Mouse (Mus musculus) ovary, postnatal 10 days (tissue): ENCODE results near the gene Coa7.

ENCODE experiments used
- DNase-seq: peaks from one replicate; pipeline ENCODE4 v3.0.0; 2022; ENCODE audit warnings: low spot score

Gene Coa7

DNA sequence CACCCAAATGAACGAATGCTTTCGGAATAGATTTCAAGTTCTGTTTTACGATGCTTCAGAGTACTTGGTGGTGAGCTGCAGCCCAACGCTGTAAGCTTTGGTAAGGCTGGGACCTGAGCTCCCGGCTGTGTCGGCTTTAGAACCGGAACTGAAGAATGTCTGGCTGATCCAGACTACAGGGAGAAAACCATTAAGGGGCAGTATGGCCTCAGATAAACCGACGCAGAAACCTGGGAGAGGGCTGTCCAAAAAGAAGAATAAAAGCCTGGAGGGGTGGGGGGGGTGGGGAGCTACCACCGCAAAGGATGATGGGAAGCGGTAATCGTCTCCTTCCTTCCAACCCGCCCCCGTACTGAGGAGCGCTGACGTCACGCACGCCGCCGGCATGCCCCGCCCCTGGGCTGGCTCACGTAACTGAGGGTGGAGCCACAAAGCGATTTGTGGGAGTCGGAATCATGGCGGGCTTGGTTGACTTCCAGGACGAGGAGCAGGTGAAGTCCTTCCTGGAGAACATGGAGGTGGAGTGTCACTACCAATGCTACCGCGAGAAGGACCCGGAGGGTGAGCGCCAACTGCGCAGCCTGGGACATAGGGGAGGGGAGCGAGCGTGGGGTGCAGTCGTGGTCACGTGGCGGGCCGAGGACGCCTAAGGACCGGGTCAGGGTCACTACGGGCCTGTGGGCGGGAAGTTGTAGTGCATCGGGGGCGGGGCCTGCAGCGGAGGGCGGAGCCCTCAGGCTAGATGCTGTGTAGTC, at the start of gene Coa7:
TSS of gene Coa7 (plus strand) at position 411 of the 755 bp plus-strand sequence.
- DNase-seq = peak; percentile 95

- peak; percentile 3 for DNase-seq
Measured at GRCm38 (mm10) chr4:108300266-108300665, 27.7 kb upstream of the Coa7 start.

DNA sequence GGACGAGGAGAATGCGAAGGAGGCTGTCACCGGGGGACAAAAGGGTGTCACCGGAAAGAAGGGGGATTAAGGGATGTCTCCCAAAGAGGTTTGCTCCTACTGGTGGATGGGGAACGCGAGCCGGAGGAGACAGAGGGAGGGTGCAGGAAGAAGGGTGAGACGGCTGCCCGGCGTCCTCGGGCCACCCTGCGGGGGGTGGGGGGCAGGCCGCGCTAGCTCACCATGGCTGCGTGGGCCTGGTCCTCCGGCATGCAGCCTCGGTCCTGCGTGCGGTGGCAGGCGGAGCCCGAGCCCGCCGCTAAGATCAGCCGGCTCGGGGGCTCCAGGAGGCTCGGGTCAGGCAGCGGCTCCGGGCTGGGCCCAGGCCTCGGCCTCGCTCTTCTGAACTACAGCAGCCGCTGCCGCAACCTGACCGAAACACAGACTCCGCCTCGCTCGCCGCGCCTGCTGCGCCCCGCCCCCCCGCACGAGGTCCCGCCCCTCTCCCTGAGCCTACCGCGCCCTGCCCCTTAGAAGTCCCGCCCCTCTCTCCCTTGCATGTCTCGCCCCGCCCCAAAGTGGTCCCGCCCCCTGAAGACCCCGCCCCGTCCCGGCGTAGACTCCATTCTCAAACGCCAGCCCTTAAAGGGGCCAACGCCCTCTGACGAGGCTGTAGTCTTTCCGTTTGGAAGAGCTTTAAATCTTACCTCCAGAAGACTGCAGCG, 27.1 kb upstream of the Coa7 start, which contains the start of gene Zyg11b:
TSS of gene Zyg11b (minus strand) at position 427 of the 704 bp plus-strand sequence.
- peak; percentile 63 for DNase-seq

DNA sequence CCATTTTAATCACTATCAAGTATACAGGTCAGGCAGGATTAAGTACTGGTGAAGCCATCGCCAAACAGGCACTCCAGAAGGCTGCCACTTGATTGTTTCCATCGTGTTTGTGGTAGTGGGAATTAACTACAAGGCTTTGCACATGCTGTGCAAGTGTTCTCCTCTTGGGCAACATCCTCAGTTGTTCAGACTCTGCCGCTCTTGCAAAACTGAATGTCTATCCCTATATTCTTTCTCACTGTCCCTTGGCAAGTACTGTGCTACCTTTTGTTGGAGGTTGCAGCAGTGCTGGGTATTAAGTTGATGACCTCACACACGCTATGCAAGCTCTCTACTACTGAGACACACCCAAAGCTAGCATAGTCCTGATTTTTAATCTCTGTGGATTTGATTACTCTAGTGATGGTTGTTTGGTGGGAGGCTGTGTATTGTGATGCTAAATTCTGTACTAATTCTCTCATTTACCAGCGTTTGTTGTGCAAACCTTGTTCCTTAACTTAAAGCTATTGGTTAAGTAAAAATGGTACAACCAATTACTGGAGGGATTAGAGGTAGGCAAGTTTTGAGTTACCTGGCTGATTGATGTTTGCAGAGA, 25.5 kb upstream of the Coa7 start:
- DNase-seq = no peak

GRCm38 (mm10) chr4:108310706-108311105, 17.2 kb upstream of the Coa7 start:
- no peak for DNase-seq

DNA sequence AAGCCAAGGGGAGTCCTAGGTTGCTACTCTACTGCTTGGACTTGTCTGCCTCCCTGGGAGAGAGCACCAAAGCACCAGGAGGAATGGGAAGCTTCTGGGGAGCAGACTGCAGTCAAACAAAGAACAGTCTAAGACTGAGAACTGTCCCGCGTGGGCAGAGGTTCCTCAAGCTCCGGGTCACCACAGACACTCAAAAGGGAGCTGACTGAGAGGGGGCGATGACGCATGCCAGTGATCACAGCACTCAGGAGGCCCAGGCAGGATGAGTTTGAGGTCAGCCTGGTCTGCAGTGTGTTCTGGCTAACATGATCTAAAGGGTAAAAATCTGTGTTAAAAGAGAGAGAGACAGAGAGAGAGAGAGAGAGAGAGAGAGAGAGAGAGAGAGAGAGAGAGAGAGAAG, 13.9 kb upstream of the Coa7 start:
- DNase-seq = no peak

- DNase-seq = no peak
Measured at GRCm38 (mm10) chr4:108317656-108318605, 10.0 kb upstream of the Coa7 start.

- DNase-seq = no peak
Measured at GRCm38 (mm10) chr4:108318649-108319615, 9.0 kb upstream of the Coa7 start.

- DNase-seq = no peak
Measured at GRCm38 (mm10) chr4:108319747-108320146, 8.2 kb upstream of the Coa7 start.

DNA sequence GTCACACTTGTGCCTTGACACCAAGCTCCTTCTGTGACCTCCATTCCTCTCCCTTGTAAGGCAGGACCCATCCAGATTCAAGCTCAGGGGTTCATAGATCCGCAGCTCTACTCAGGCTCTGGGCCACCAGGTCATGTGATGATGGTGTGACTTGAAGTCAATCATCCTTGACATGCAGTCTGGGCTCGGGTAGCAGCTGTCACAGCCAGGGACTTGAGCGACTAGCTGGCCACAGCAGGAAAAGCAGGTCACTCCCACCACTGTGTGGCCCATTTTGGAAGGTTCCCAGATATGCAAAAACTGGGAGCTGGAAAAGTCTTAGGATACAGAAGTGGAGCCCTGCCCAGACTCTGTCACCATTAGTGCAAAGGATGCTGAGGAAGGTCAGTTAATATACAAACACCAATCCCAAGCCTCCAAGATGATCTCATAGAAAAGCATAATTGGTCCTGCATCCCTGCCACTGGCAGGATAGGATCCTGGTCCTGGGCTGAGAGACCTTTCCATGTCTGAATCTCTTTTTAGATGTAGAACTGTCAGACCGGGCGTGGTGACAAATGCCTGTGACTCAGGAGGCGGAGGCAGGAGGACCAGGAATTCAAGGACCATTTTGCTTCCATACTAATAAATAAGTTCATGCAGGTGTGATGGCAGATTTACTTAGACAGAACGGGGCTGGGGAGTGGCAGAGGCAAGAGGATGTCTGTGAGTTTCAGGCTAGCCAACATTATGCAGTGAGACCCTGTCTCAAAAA, 7.1 kb upstream of the Coa7 start:
- DNase-seq = no peak

DNA sequence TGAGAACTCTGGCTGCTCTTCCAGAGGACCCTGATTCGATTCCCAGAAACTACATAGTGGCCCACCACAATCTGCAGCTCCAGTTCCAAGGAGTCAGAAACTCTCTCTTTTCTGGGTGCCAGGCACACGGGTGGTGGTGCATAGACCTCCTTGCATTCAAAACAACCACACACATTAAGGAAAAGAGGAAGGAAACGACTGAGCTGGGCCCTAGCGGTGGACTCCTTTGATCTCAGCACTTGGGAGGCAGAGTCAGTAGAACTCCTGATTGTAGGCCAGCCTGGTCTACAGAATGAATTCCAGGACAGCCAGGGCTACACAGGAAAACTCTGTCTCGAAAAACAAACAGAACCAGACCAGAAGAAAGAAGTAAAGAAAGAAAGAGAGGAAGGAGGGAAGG, 4.4 kb upstream of the Coa7 start:
- no peak for DNase-seq

GRCm38 (mm10) chr4:108327071-108327579, 815 bp upstream of the Coa7 start:
- no peak for DNase-seq

DNA sequence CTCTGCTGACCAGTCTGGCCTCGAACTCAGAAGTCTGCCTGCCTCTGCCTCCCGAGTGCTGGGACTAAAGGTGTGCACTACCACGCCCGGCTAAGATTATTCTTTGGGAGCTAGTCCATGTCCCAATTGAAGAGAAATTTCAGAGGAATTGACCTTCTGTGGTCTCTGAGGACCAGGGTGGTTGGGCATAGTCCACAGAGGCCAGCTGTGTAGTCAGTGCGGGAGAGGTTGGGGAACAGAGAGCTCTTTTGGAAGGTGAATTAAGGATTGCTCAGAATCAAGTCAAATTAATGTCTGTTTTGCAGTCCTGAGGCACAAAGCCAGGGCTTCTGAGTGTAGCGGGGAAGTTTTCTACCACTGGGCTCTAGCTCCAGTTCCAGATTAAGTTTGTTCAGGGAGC, 1.9 kb downstream of the Coa7 start:
- DNase-seq = no peak

GRCm38 (mm10) chr4:108332041-108332440, 4.1 kb downstream of the Coa7 start:
- no peak for DNase-seq

- no peak for DNase-seq
Measured at GRCm38 (mm10) chr4:108335413-108335812, 7.5 kb downstream of the Coa7 start.

DNA sequence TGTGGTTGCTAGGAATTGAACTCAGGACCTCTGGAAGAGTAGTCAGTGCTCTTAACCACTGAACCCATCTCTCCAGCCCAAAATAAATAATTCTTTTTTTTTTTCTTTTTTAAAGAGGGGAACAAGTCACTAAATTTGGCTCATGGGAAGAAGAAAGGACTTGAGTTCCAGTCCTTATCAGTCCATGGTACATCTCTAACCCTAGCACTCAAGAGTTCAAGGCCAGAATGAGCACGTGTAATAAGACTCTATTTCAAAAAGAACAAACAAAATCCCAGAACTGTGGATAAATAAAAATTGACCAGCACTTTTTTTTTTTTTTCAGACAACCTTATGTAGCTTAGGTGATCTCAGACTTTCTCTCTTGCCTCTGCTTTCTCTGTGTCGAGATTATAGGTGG, 8.8 kb downstream of the Coa7 start:
- DNase-seq = no peak

- no peak for DNase-seq
Measured at GRCm38 (mm10) chr4:108337817-108338216, 9.9 kb downstream of the Coa7 start.

DNA sequence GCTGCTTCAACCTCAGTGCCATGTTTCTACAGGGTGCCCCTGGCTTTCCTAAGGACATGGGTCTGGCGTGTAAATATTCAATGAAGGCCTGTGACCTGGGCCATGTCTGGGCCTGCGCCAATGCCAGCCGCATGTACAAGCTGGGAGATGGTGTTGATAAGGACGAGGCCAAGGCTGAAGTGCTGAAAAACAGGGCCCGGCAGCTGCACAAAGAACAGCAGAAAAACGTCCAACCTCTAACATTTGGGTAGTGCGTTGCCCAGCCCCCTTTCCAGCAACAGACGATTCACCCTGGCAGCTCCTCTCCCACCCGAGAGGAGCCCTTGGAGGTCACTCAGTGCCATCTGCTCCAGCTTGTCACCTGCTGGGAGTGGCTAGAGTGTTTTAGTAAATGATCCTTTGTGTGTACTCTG, 10.4 kb downstream of the Coa7 start:
- DNase-seq = no peak

DNA sequence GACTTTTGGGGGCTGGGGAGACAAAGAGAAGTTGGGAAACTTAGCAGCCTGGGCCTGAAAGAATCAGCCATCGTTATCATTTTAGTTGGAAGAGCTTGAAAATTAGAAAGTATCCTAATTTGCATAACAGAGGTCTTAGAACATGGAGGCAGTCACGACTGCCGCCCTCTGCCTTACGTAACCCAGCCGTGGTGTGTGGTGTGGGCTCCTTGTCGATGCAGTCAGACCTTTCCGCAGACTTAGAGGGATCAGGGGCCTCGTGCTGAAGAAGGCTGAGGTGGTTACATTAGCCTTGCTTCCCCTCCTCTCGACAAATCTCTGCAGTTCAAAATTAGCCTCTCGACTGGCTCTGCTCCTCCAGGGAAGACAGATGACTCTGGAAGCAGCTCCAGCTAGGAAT, 10.9 kb downstream of the Coa7 start:
- no peak for DNase-seq

DNA sequence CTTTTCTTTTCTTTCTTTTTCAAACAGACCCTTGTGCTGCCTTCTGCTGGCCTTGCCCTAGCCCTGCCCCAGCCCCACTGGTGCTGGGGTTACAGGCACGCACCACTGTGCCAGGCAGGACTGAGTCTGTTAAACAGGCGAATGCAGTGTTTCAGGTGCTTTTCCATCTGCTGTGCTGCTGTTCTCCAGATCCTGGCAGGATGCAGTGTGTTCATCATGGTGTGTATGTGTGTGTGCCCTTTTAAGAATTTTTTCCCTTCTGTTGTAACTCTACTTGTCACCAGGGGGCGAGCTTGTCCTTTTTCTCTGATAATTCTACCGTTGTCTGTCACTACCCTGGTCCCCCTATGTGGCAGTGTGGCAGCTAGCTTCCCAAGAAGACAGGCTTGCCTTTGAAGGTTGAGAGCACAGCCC, 11.3 kb downstream of the Coa7 start:
- DNase-seq = no peak
